Mouse (Mus musculus) megakaryocyte, embryonic 14.5 days (primary cell): ENCODE measurements around the gene Atp6v0a1.

Source experiments
- FLI1 ChIP-seq: IDR thresholded peaks from 2 replicates; pipeline ENCODE4 v1.6.1; 2012; ENCODE audit warnings: low read length, inconsistent platforms, mixed read lengths
- GATA1 ChIP-seq: IDR thresholded peaks from 3 replicates; pipeline ENCODE4 v1.6.1; 2012; ENCODE audit warnings: mixed read lengths, low read length, inconsistent platforms, borderline replicate concordance

DNA sequence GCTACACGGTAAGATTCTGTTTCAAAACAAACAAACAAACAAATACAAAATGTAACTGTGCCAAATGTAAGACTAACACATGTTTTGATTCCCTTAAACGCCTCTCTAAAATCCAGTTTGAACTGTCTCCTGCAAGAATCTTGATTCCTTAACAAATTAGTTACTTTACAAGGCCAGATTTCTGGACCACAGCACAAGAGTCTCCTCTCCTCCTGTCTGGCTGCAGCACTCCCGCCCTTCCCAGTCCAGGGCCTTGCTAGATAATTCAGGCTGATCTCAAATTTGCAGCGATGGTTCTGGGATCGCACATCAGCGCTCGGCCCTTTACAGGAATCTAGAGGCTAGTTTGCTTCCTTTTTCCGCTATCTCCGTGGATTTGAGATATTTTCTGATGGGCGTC is 72.4 kb downstream of the Atp6v0a1 start:
- no peak for TF ChIP-seq GATA1
- no peak for TF ChIP-seq FLI1
